Mouse (Mus musculus) inflammation-experienced regulatory T-cells, adult 6 months (primary cell): ENCODE results near the gene Timm9. TPM values are rescaled to one million over a fixed set of nuclear protein-coding genes. Genes with fewer than 3 reads are reported as not detected.
"Not testable (repeated sequence)": the region's sequence is repeated elsewhere in the genome, so short reads cannot be mapped to it uniquely, and the experiment has no call there.

ENCODE experiments used
- ATAC-seq: one replicate; pipeline ENCODE4 v1.8.0; 2017
- polyA plus RNA-seq, 3 experiments: library from polyadenylated mRNA; unstranded; fragments of 100-300 nt; shearing (Covaris generic); gene quantifications; one replicate each; pipeline ENCODE4 v1.2.1; 2017

Gene Timm9
- polyA plus RNA-seq, 3 experiments from 2014 or later: 30.4 to 48.3 (median 38.9) TPM

DNA sequence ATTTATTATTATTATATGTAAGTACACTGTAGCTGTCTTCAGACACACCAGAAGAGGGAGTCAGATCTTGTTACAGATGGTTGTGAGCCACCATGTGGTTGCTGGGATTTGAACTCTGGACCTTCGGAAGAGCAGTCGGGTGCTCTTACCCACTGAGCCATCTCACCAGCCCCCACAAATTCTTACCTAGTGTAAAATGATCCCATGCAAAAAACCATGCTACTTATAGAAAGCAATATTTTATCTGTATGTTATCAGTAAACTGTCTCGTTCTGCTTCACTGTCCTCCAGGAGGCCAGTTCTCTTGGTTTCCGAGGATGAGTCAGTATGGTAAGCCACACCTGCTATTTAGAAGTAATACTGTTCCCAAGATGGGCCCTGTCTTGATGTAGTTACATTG, 32.2 kb downstream of the Timm9 start:
- ATAC-seq: not testable (repeated sequence)

DNA sequence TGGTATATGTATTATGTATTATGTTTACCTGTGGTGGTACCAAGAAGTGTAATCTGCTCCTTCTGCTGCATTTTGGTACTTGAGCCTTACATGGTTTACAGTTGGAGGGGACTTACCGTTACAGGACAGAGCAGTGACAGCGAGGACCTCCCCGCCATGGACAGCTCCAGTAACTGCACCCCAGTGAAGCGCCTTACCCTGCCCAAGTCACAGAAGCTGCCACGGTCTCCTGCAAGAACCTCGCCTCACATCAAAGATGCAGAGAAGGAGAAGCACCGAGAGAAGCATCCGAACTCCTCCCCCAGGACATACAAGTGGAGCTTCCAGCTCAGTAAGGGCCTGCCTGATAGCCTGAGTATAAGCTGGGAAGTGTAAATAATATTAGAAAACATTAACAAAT, 50.2 kb downstream of the Timm9 start:
- no peak for ATAC-seq

Other genes starting within 250 kb of the Timm9 start
- 100 to 1,000 TPM; 195 to 260 (median 256) TPM for gene Actr10, start 198.8 kb downstream of the Timm9 start, polyA plus RNA-seq
- 100 to 1,000 TPM; 348 to 426 (median 406) TPM for gene Psma3, start 162.1 kb downstream of the Timm9 start, polyA plus RNA-seq
- 100 to 1,000 TPM in 1 of 3 experiments, 10 to 100 TPM in 2; 83.6 to 104 (median 99.6) TPM for gene Arid4a, start 120.7 kb downstream of the Timm9 start, polyA plus RNA-seq
- not detected for gene Tomm20l, start 25.3 kb downstream of the Timm9 start, polyA plus RNA-seq
- gene 2700049A03Rik, start 164 bp upstream of the Timm9 start, polyA plus RNA-seq: 10 to 100 TPM in 2 of 3 experiments, 1 to 10 TPM in 1; 8.3 to 13.9 (median 11.3) TPM
- gene Dact1, start 173.2 kb upstream of the Timm9 start, polyA plus RNA-seq: not detected